Mouse (Mus musculus) testis, adult 2 months (tissue): ENCODE results near the gene Cyb5b.

Experiments used
- CTCF ChIP-seq: fragments of 200-500 bp; IDR thresholded peaks from 2 replicates; pipeline ENCODE4 v1.5.1; 2012; ENCODE audit warnings: low read depth, mild to moderate bottlenecking, inconsistent platforms, low read length, moderate library complexity; ENCODE audit not compliant: control insufficient read depth, insufficient read depth, insufficient replicate concordance
- POLR2A ChIP-seq: fragments of 200-500 bp; IDR thresholded peaks from 2 replicates; pipeline ENCODE4 v1.6.1; 2012; ENCODE audit warnings: low read depth, mild to moderate bottlenecking, inconsistent platforms, low read length, moderate library complexity; ENCODE audit not compliant: control insufficient read depth

DNA sequence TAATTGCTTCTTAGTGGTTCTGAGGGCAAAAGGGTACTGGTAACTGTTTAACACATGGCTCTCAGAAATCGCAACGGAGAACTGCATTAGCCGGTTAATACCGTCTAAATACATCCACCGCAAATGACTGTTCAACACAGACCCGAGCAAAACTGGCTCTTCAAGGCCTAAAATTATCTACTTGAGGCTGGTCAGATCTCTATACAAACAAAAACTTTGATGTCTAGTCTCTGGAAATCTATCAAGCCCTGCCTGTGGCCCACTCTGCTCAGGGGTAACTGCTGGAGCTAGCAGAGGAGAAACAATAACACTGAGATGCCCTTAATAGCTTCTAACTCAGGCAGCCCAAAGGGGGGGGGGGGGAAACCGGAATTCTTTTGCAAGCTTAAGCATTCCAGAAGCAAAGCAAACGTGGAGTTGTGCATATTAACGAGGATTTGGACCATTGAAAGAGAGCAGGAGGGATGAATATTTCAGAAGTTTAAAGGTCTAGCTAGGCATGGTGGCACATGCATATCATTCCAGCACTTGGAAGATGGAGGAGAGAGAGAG lies 27.3 kb upstream of the Cyb5b start:
- no peak for TF ChIP-seq CTCF
- no peak for TF ChIP-seq POLR2A
